Mouse (Mus musculus) WW6 (cell line): ENCODE results near the gene Rem2.

Experiments used
- DNase-seq: peaks from one replicate; pipeline ENCODE4 v3.0.0-alpha.2; 2013; ENCODE audit warnings: low read depth, low spot score

Rem2 gene

DNA sequence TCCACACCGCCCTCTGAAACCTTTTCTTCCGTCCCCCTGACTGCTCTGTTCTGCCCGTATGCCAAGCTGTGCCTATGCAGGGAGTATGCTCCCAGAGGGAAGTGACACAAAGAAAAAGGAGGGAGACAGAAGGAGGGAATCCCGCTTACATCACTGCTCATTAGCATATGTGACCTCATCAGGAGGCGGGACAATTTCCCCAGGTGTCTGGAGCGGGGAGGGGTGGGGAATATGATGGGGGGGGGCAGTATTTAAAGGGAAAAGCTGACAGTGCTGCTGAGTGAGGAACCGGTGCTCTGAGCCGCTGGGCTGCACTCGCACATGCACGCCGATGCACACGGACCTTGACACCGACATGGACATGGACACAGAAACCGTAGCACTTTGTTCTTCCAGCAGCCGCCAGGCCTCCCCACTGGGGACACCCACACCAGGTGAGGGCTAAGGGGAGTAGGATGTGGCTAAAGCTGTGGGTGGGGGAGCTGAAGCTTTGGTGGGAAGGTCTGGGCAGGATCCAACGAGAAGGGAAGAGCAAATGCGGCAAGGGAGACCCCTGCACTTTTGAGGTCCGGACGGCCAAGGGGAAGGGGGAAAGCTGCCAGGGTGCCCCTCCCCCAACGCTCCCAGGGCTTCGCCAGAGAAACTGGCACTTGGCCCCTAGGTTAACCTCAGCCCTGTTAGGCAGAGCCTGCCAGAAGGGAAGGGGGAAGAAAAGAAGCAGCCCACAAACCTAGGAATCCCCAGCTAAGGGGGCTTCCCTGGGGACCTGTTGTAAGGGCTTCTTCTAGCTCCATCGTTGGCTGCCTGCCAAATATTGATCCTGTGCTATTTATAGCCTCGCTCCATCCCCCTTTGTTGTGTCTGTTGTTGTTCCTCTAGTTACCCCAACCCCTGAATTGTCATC, at the start of gene Rem2:
Gene Rem2 (plus strand): TSS at position 160 of the 904 bp plus-strand sequence.
- no peak for DNase-seq

GRCm38 (mm10) chr14:54426689-54427398, 49.1 kb upstream of the Rem2 start, which contains the start of gene Mrpl52:
Gene Mrpl52, plus strand, starts transcription at chr14:54426909.
- DNase-seq: peak; percentile 67

- DNase-seq: no peak
These were observed 48.2 kb upstream of the Rem2 start for GRCm38 (mm10) chr14:54427696-54428095.

GRCm38 (mm10) chr14:54428421-54428820, 47.5 kb upstream of the Rem2 start:
- no peak for DNase-seq

DNA sequence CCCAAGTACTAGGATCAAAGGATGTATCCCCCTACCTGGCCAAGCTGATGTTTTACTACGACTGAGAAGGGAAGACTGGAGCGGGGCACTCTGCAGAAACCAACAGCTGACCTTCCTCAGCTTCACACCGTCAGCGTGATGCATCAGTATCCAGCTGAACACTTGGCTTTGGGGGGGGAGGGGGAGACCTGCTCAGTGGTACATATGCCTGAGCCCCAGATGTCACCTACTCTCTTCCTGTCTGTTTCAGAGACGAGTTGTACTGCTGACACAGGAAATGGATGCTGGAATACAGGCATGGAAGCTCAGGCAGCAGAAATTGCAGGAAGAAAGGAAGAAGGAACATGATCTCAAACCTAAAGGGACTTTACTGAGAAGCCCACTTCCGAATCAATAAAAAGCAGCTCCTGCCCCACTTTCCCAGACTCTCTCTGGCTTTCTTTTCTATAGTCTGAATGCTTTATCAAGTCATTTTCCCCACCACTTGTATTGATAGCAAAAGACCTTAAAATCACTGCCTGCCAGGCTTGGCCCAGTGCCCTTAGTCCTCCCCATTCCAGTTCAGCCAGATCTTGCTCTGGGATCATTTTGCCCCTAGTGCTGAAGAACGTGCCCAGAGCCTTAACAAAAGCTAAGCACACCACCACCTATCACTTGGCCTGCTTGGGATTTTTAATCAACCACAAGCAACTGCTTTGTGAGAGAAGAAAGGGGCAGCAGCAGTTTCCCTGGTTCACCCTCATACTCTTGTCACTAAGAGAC, 46.4 kb upstream of the Rem2 start:
- no peak for DNase-seq

- no peak for DNase-seq
These were observed 45.3 kb upstream of the Rem2 start for GRCm38 (mm10) chr14:54430406-54431145.

DNA sequence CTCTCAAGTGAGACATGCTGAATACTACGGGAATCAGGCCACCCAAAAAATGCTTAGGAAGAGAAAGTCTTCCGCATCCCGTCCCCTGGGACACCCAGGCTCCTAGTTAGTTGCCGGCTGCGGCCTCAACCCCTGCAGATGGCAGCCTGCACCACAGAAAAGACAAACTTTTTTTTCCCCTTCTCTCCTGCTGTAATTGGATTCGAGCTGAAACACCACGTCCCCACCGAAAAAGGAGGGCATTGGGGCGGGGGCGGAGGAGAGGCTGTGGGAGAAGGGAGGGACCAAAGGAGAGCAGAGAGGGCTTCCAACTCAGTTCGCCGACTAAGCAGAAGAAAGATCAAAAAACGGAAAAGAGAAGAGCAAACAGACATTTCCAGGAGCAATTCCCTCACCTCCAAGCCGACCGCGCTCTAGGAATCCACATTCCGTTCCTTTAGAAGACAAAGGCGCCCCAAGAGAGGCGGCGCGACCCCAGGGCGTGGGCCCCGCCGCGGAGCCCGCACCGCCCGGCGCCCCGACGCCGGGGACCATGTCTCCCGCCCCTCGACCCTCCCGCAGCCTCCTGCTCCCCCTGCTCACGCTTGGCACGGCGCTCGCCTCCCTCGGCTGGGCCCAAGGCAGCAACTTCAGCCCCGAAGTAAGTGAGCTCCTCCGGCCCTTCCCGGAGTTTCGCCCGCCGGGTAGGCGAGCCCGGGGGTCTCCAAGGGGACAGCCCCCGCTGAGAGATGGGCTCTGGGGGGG, 44.4 kb upstream of the Rem2 start, which contains the start of gene Mmp14:
Gene Mmp14 (plus strand): TSS at position 279 of the 744 bp plus-strand sequence.
- DNase-seq: no peak

- DNase-seq: no peak
These were observed 43.6 kb upstream of the Rem2 start for GRCm38 (mm10) chr14:54432078-54432836.

GRCm38 (mm10) chr14:54432837-54433830, 42.8 kb upstream of the Rem2 start:
- DNase-seq: no peak

DNA sequence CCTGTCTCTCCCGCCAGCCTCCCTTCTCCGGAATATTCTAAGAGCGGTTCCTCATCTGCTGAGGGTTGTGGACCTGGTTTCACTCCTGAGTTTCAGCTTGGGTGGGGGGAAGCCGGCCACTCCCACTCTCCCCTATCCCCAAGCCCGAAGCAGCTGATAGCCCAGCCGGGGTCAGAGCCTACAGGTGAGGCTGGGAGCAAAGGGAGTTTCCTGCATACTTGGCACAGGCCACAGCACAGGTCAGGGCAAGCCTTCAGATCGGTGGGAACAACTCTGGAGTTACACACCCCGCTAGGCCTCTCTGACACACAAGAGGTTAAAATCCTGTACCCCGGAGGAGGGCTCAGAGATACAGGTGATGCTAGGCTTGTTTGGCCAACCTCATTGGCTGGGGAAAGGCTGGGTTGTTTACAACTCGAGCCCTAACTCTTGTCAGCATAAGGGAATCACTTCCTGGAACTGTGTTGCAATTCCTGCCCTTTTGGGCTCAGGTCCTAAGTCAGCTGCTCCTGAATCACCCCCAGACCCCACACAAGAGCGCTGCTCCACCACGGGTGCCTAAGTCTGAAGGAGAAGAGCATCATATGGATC, 41.9 kb upstream of the Rem2 start:
- DNase-seq: no peak

- no peak for DNase-seq
These were observed 40.5 kb upstream of the Rem2 start for GRCm38 (mm10) chr14:54435194-54435918.

DNA sequence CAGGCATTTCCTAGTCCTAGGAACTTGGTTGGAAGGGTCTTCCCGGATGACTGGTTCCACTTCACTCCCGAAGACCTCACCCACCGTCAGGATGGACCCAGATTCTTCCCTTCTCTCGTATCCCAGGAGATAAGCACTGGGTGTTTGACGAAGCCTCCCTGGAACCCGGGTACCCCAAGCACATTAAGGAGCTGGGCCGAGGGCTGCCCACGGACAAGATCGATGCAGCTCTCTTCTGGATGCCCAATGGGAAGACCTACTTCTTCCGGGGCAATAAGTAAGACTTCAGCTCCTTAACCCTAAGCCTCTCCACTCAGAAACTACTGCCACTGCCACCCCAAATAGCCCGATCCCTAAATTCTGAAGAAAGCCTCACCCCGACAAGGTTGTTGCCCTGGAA, 36.7 kb upstream of the Rem2 start:
- DNase-seq: no peak

DNA sequence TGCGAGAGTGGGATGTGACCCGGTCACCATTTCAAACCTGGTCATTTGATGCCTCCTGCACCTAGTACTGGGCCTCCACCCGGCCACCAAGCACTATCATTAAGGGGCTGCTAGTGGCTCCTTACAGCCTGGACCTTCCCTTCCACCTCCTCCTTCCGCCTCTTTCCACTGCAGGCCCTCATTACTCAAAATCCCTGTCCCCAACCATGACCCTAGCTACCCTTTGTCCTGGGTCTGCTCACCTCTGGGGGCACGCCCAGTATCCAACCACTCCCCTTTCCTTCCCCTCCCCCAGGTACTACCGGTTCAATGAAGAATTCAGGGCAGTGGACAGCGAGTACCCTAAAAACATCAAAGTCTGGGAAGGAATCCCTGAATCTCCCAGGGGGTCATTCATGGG, 36.3 kb upstream of the Rem2 start:
- no peak for DNase-seq

DNA sequence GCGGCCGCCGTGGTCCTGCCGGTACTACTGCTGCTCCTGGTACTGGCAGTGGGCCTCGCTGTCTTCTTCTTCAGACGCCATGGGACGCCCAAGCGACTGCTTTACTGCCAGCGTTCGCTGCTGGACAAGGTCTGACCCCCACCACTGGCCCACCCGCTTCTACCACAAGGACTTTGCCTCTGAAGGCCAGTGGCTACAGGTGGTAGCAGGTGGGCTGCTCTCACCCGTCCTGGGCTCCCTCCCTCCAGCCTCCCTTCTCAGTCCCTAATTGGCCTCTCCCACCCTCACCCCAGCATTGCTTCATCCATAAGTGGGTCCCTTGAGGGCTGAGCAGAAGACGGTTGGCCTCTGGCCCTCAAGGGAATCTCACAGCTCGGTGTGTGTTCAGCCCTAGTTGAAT, 35.4 kb upstream of the Rem2 start:
- DNase-seq: no peak

DNA sequence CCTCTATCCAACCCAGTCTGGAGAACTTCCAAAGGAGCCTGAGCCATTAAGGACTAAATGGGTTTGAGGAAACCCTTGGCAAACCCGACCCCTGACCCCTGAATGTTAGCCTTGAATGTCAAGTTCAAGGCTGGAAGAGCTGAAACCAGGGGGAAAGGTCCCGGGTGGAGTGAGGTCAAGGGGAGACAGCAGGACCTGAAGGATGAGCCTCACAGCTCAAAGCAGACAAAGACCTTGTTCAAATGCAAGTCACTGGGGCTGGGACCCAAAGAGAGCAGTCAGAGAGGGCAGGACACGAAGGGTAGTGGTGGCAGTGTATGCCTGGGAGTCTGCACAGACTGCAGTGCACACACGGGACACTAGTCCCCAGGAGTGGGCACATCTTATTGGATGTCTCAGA, 34.5 kb upstream of the Rem2 start:
- DNase-seq: no peak

DNA sequence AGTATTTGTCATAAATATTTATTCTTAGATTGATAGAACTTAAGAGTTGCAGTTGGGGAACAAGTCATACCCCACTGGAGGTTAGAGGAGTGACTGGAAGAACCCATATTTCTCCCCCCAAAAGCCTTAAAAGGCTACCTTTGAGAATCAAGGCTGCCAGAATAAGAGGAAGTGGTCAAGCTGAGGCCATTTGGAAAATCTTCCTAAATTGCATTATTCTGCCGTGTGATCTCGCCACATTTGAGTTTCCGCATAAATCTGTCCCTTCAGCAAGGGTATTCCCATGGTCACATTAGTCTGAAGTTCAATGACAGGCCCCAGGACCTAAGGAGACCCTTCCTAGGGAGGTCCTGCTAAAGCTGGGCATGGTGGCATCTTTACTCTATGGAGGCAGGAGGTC, 33.4 kb upstream of the Rem2 start:
- no peak for DNase-seq

- no peak for DNase-seq
These were observed 32.7 kb upstream of the Rem2 start for GRCm38 (mm10) chr14:54443196-54443595.
